Mouse (Mus musculus) small intestine, adult 2 months (tissue): ENCODE measurements around the gene Abtb1. TPM values are rescaled to one million over a fixed set of nuclear protein-coding genes. Genes with fewer than 3 reads are reported as not detected.

Experiments used
- H3K27ac ChIP-seq: fragments of 200-500 bp; 2 replicates; pipeline ENCODE4 v1.5.1; 2012; ENCODE audit warnings: low read depth, low read length, control low read depth, inconsistent platforms; ENCODE audit not compliant: insufficient read depth
- H3K27me3 ChIP-seq: fragments of 200-500 bp; 2 replicates; pipeline ENCODE4 v1.6.1; 2012; ENCODE audit warnings: mild to moderate bottlenecking, moderate library complexity, low read length, inconsistent platforms; ENCODE audit not compliant: control insufficient read depth, insufficient read depth
- H3K36me3 ChIP-seq: fragments of 200-500 bp; 2 replicates; pipeline ENCODE4 v1.6.1; 2012; ENCODE audit warnings: mild to moderate bottlenecking, low read length, control low read depth, inconsistent platforms; ENCODE audit not compliant: control insufficient read depth, insufficient read depth
- H3K4me1 ChIP-seq: fragments of 200-500 bp; 2 replicates; pipeline ENCODE4 v1.6.1; 2012; ENCODE audit warnings: low read length, inconsistent platforms, mixed read lengths; ENCODE audit not compliant: control insufficient read depth, insufficient read depth, insufficient read length
- H3K4me3 ChIP-seq: fragments of 200-500 bp; 2 replicates; pipeline ENCODE4 v1.5.1; 2012; ENCODE audit warnings: low read depth, mild to moderate bottlenecking, control low read depth, inconsistent platforms, low read length, moderate library complexity
- CTCF ChIP-seq: fragments of 200-500 bp; IDR thresholded peaks from 2 replicates; pipeline ENCODE4 v1.5.1; 2012; ENCODE audit warnings: low read depth, mild to moderate bottlenecking, control low read depth, inconsistent platforms, low read length, moderate library complexity, mixed read lengths; ENCODE audit not compliant: insufficient replicate concordance, insufficient read length; ENCODE audit errors: extremely low read depth
- POLR2A ChIP-seq: fragments of 200-500 bp; IDR thresholded peaks from 2 replicates; pipeline ENCODE4 v1.6.1; 2012; ENCODE audit warnings: low read depth, mild to moderate bottlenecking, control low read depth, inconsistent platforms, low read length, moderate library complexity
- WGBS: fragments of 180-500 bp; shearing (Covaris S2); methylation state at CpG from one replicate; pipeline ENCODE4 v1.1.7; 2018; 5-methylcytosine and 5-hydroxymethylcytosine counted together
- polyA plus RNA-seq: library from polyadenylated mRNA; depleted of rRNA; stranded (reverse); fragments of >200 nt; gene quantifications from 2 replicates; pipeline ENCODE4 v1.2.3, GENCODE M21; 2012

Abtb1 gene
- polyA plus RNA-seq, 1 experiment: 68.7 TPM

- Histone ChIP-seq H3K27me3 (no peaks in the 10 kb centered on the region), H3K4me1 (no peaks in the 10 kb centered on the region), H3K27ac (no peak overlapping the region), H3K4me3 (no peak overlapping the region), H3K36me3 (no peaks in the 10 kb centered on the region)
- TF ChIP-seq CTCF (no peak), POLR2A (no peak)
- WGBS: 84% methylated on average over 4 of the region's 4 CpGs
Measured at GRCm38 (mm10) chr6:88829579-88829978, 12.2 kb downstream of the Abtb1 start.

DNA sequence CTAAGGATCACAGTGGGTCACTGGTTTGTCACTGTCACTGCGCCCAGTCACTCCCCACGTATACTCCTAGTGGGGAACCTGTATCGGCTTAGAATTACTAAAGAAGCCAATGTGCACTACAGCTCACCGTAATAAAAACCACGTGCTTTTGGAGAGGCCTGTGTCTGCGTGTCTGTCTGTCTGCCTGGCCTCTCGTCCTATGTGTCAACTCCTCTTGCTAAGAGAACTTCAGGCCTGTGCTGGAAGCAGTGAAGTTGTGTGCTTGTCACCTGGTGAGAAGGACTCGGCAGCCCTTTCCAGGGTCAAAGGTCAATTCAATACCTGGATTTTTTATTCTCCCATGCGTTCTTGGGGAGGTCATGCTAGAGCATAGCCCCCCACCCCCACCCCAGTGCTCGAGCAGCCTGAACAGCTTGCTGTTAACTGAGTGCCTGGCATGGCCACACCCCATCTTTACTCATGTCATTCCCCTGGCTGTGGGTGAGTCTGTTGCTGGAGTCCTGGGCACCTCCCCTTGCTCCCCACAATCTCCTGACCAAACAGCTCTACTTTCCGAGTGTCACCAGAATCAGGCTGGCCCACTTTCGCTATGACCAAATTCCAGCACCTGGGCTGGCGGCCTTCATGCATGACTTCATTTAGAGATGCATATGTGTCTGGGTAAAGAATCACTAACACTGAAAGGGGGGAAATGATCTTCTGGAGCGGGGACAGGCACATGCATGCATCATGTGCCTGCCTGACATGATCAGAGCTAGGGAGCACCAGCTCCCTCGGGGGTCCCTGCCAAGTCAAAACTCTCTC, 13.4 kb downstream of the Abtb1 start:
- H3K4me1 ChIP-seq: no peaks in the 10 kb centered on the region
- H3K4me3 ChIP-seq: no peak overlapping the region
- no peaks in the 10 kb centered on the region for H3K36me3 ChIP-seq
- TF ChIP-seq CTCF (no peak), POLR2A (no peak)
- no peaks in the 10 kb centered on the region for H3K27me3 ChIP-seq
- 59% methylated on average over 15 of the region's 15 CpGs for WGBS
- H3K27ac ChIP-seq: no peak overlapping the region

- TF ChIP-seq CTCF: no peak
- no peak for TF ChIP-seq POLR2A
- no peak overlapping the region for H3K27ac ChIP-seq
- H3K36me3 ChIP-seq: no peaks in the 10 kb centered on the region
- no peak overlapping the region for H3K4me3 ChIP-seq
- 80% methylated on average over 13 of the region's 13 CpGs for WGBS
- no peaks in the 10 kb centered on the region for H3K27me3 ChIP-seq
- H3K4me1 ChIP-seq: no peaks in the 10 kb centered on the region
Measured at GRCm38 (mm10) chr6:88827395-88828205, 14.2 kb downstream of the Abtb1 start.

GRCm38 (mm10) chr6:88826965-88827364, 14.8 kb downstream of the Abtb1 start:
- H3K4me3 ChIP-seq: no peak overlapping the region
- 68% methylated on average over 3 of the region's 3 CpGs for WGBS
- H3K27ac ChIP-seq: no peak overlapping the region
- H3K27me3 ChIP-seq: no peaks in the 10 kb centered on the region
- TF ChIP-seq CTCF (no peak), POLR2A (no peak)
- no peaks in the 10 kb centered on the region for H3K4me1 ChIP-seq
- no peaks in the 10 kb centered on the region for H3K36me3 ChIP-seq

- no peaks in the 10 kb centered on the region for H3K27me3 ChIP-seq
- TF ChIP-seq CTCF: no peak
- 44% methylated on average over 6 of the region's 6 CpGs for WGBS
Measured at GRCm38 (mm10) chr6:88826545-88826944, 15.2 kb downstream of the Abtb1 start.

DNA sequence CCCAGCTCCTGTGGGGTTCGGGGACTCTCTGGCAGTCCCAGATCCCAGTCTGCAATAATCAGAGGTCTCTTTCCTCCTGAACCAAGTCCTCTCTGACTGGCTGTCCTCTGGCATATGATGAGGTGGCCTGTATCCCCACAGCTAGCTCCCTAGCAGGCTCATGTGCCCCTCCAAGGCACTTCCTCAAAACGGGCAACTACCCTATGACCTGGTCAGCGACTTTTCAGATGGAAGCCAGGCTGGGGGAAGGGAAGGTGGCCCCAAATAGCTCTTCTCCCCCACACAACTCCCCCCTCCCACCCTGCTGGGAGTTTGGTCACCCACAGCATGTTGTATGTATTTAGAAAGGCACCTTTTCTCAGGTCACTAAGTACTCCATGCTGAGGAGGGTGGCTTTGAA, 15.7 kb downstream of the Abtb1 start:
- 53% methylated on average over 3 of the region's 3 CpGs for WGBS
- TF ChIP-seq CTCF (no peak), POLR2A (no peak)

More at GRCm38 (mm10) chr6:88826545-88826944, 15.2 kb downstream of the Abtb1 start:
- H3K36me3 ChIP-seq: no peaks in the 10 kb centered on the region
- no peak overlapping the region for H3K27ac ChIP-seq
- no peak overlapping the region for H3K4me3 ChIP-seq
- H3K4me1 ChIP-seq: no peaks in the 10 kb centered on the region

DNA sequence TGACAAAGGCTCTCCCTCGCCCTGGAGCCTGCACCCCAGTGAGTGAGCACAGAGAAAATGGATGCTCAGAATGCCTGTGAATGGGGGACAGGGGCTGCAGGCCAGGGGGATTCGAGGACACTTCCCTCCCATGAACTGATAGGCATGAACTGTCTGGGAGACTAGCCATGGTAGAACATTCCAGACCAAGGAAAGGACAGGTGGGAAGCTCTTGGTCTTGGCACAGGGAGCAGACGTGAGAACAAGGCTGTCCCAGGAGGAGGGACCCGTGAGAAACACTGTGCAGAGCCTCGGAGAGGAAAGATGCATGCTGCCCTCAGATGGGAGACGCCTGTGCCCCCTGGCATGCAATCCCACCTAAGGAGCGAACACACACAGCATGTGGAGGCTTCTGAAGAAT, 17.6 kb downstream of the Abtb1 start:
- Histone ChIP-seq H3K27me3 (no peaks in the 10 kb centered on the region), H3K4me3 (no peak overlapping the region), H3K36me3 (no peaks in the 10 kb centered on the region), H3K27ac (no peak overlapping the region), H3K4me1 (no peaks in the 10 kb centered on the region; the same call in 1 of the 2 replicates)
- TF ChIP-seq CTCF (no peak), POLR2A (no peak)
- WGBS: 74% methylated on average over 7 of the region's 7 CpGs

More for the DNA sequence above, 15.7 kb downstream of the Abtb1 start:
- Histone ChIP-seq H3K27ac (no peak overlapping the region), H3K4me3 (no peak overlapping the region), H3K36me3 (no peaks in the 10 kb centered on the region), H3K27me3 (no peaks in the 10 kb centered on the region), H3K4me1 (no peaks in the 10 kb centered on the region; the same call in 1 of the 2 replicates)
